ENCODE assay signal across 25 mouse cellular contexts in genomic region chr7:98725686-98726195, GRCm38 (mm10).
"Had no signal": no experiment of that assay in that cellular context is flagged by ENCODE, and none has a peak within 500 bp of the region (broad histone marks: within the 10 kb centered on the region; RNA-seq: fewer than 3 reads in every experiment).

No protein-coding gene starts in this region.

- H3K4me2 ChIP-seq: heart, embryonic 11.5 days; heart, embryonic 13.5 days; heart, embryonic 15.5 days; hindbrain, embryonic 12.5 days; hindbrain, embryonic 14.5 days; intestine, embryonic 15.5 days; limb, embryonic 13.5 days; limb, embryonic 15.5 days; liver, embryonic 12.5 days had no signal

- H3K36me3 ChIP-seq: heart, embryonic 13.5 days; heart, embryonic 15.5 days; hindbrain, embryonic 12.5 days; intestine, embryonic 15.5 days; limb, embryonic 13.5 days; limb, embryonic 15.5 days; liver, embryonic 12.5 days had no signal

- DNase-seq: gastrocnemius, adult 2 months; gastrocnemius, postnatal 10 days; gastrocnemius, postnatal 25 days; heart, adult 2 months; heart, postnatal 14 days; heart, postnatal 4 days; kidney, adult 18-20 months; kidney, adult 8-10 months; kidney, postnatal 10 days; kidney, postnatal 4 days had no signal

- ATAC-seq: hindbrain, embryonic 16.5 days; inflammation-experienced regulatory T-cells, adult 6 months; intestine, embryonic 15.5 days; intestine, postnatal 0 days; liver, embryonic 12.5 days had no signal

- H3K4me3 ChIP-seq: gastrocnemius, adult 2 months; heart, adult 2 months; heart, embryonic 13.5 days; heart, embryonic 15.5 days; hindbrain, embryonic 12.5 days; intestine, embryonic 15.5 days; layer of hippocampus, adult 2 months; left cerebral cortex, adult 2 months; limb, embryonic 13.5 days; limb, embryonic 15.5 days; liver, embryonic 12.5 days had no signal

- H3K4me1 ChIP-seq: liver, embryonic 12.5 days had no signal

- H3K9ac ChIP-seq: heart, embryonic 13.5 days; heart, embryonic 15.5 days; hindbrain, embryonic 12.5 days; hindbrain, embryonic 14.5 days; intestine, embryonic 15.5 days; limb, embryonic 13.5 days; limb, embryonic 15.5 days; liver, embryonic 12.5 days; liver, embryonic 14.5 days had no signal

- H3K9me3 ChIP-seq: heart, embryonic 13.5 days; heart, embryonic 15.5 days; hindbrain, embryonic 12.5 days; intestine, embryonic 15.5 days; limb, embryonic 13.5 days; limb, embryonic 15.5 days; liver, embryonic 12.5 days had no signal

- H3K27ac ChIP-seq: gastrocnemius, adult 2 months; heart, adult 2 months; heart, embryonic 13.5 days; heart, embryonic 15.5 days; hindbrain, embryonic 12.5 days; hindbrain, embryonic 14.5 days; intestine, embryonic 15.5 days; layer of hippocampus, adult 2 months; left cerebral cortex, adult 2 months; limb, embryonic 13.5 days; limb, embryonic 15.5 days; liver, embryonic 12.5 days; liver, embryonic 14.5 days had no signal
